Mouse (Mus musculus) brain, embryonic 14.5 days (tissue): ENCODE measurements around the gene Bcat1. TPM values are rescaled to one million over a fixed set of nuclear protein-coding genes. Genes with fewer than 3 reads are reported as not detected.

ENCODE experiments used
- DNase-seq: peaks from one replicate; pipeline ENCODE4 v3.0.0-alpha.2; 2011; ENCODE audit warnings: low read depth
- CTCF ChIP-seq: fragments of 200-500 bp; IDR thresholded peaks from 2 replicates; pipeline ENCODE4 v1.5.1; 2012; ENCODE audit warnings: inconsistent platforms, mild to moderate bottlenecking, moderate library complexity, borderline replicate concordance; ENCODE audit not compliant: insufficient read depth, insufficient read length; ENCODE audit errors: extremely low read depth
- POLR2A ChIP-seq: fragments of 200-500 bp; IDR thresholded peaks from 2 replicates; pipeline ENCODE4 v1.6.1; 2012; ENCODE audit warnings: mild to moderate bottlenecking, inconsistent platforms, borderline replicate concordance; ENCODE audit not compliant: poor library complexity, insufficient read depth, insufficient read length, severe bottlenecking; ENCODE audit errors: extremely low read depth
- polyA plus RNA-seq: library from polyadenylated mRNA; depleted of rRNA; stranded (reverse); fragments of >200 nt; gene quantifications from 2 replicates; pipeline ENCODE4 v1.2.3, GENCODE M21; 2012

Bcat1 gene
- polyA plus RNA-seq, 1 experiment: 34.6 TPM

GRCm38 (mm10) chr6:145017508-145017907 is 58.5 kb downstream of the Bcat1 start:
- no peak for DNase-seq
- TF ChIP-seq POLR2A: no peak
- no peak for TF ChIP-seq CTCF

GRCm38 (mm10) chr6:145016639-145017038 is 59.3 kb downstream of the Bcat1 start:
- no peak for DNase-seq
- TF ChIP-seq POLR2A (no peak), CTCF (no peak)

- DNase-seq: no peak
- TF ChIP-seq POLR2A (no peak), CTCF (peak; percentile 51; the same call in 1 of the 2 replicates)
Observed at GRCm38 (mm10) chr6:145014944-145015343, 61.0 kb downstream of the Bcat1 start.

- DNase-seq: no peak
- TF ChIP-seq POLR2A (no peak), CTCF (no peak)
Observed at GRCm38 (mm10) chr6:145012699-145013098, 63.3 kb downstream of the Bcat1 start.

GRCm38 (mm10) chr6:145011141-145011540 is 64.8 kb downstream of the Bcat1 start:
- peak; percentile 47 for DNase-seq
- TF ChIP-seq CTCF (no peak), POLR2A (no peak)

- DNase-seq: peak; percentile 65
- TF ChIP-seq CTCF: peak; percentile 57
- no peak for TF ChIP-seq POLR2A
Observed at GRCm38 (mm10) chr6:145009859-145010818, 65.8 kb downstream of the Bcat1 start.

GRCm38 (mm10) chr6:145003459-145003858 is 72.5 kb downstream of the Bcat1 start:
- no peak for TF ChIP-seq POLR2A
- TF ChIP-seq CTCF: no peak
- DNase-seq: no peak

GRCm38 (mm10) chr6:145002094-145002936 is 73.7 kb downstream of the Bcat1 start:
- no peak for DNase-seq
- TF ChIP-seq CTCF: no peak
- TF ChIP-seq POLR2A: no peak

- TF ChIP-seq POLR2A: no peak
- TF ChIP-seq CTCF: no peak
- no peak for DNase-seq
Observed at GRCm38 (mm10) chr6:145001493-145001892, 74.5 kb downstream of the Bcat1 start.

- TF ChIP-seq POLR2A: no peak
- peak; percentile 44; the same call in 1 of the 2 replicates for TF ChIP-seq CTCF
- DNase-seq: peak; percentile 70
Observed at GRCm38 (mm10) chr6:144997229-144997628, 78.8 kb downstream of the Bcat1 start.

- TF ChIP-seq POLR2A (no peak), CTCF (no peak)
- no peak for DNase-seq
Observed at GRCm38 (mm10) chr6:144992111-144992510, 83.9 kb downstream of the Bcat1 start.
